Mouse (Mus musculus) colon, adult 2 months (tissue): ENCODE results near the gene Ppp1r3e. TPM values are rescaled to one million over a fixed set of nuclear protein-coding genes. Genes with fewer than 3 reads are reported as not detected.

Experiments
- polyA plus RNA-seq: library from polyadenylated mRNA; depleted of rRNA; stranded (reverse); fragments of >200 nt; gene quantifications from 2 replicates; pipeline ENCODE4 v1.2.3, GENCODE M21; 2012; rRNA removed

Gene Ppp1r3e
- polyA plus RNA-seq: 19.1 and 22.7 TPM in 2 replicates

DNA sequence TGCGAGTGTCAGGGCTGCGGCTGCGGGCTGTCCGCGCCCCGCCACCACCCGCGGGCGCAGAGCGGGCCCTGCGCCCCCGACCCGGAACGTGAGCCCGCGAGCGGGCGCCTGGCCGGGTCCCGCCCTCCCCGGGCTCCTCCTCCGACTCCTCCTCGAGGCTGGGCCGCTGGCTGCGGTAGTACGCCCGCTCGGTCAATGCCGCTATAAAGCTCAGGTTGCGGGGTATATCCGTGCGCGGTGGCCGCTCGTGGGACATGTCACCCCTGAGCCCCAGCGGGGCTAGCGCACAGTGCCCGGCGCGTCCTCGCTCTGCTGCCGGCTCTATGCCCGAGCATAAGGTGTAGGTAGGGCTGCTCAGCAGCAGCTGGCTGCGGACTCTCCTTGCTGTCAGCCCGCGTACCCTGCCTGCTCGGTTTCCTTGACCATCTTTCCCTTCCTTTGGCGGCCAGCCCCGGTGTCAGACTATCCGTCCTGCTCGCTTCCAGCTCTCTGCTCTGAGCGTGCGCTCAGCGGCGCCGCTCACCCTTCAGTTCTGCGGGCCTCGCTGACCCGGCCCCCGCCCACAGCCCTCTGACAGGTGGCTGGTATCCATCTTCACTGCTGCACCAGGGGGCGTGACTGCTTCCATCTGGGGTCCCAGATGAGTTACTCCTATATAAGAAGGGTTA, at the start of gene Ppp1r3e:
TSS of gene Ppp1r3e (minus strand) at position 503 of the 668 bp plus-strand sequence.

DNA sequence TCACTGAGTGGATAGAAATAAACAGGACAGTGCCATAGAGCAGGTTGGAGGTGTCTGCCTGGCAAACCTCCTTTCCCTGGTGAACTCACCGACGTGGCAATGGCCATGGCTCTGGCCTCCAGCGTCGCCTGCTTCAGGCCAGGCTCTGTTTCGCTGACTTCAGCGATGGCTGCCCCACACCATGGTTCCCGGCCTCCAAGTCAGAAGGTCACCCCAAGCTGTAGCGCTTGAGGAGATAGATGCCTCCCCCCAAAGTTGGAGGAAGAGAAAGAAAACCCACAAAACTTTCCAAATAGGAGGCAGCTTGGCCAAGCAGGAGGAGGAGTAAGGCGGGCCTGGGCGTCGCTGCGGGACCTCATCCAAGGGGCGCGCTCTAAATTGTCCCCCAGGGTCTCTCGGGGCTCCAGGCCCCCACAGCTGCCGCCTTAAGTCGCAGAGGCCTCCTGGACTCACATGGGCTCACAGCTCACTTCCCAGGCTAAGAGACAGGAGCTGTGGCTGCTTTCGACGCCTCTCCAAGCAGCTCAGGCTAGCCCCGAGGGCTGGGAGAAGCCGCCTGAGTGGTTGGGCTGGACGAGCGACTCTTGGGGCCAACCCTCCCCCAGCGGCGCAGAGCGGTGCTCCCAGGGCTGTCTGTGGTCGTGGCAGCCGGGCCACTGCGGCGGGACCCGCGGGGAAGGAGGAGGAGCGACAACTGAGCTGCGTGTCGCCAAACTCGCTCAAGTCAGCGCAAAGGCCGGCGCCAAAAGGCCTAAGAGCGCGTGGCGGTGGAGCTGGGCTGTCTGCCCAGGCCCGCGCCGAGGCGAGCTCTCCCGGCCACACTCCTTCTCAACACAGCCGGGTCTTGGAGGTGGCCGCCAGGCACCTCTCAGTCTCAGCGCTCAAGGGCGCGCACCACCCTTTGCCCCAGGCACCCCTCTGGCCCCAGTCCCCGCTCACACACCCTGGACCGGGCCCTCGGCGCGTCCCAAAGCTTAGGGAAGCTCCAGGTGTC, 48.3 kb upstream of the Ppp1r3e start, which contains the start of gene Efs:
TSS of gene Efs (minus strand) at position 778 of the 994 bp plus-strand sequence.

DNA sequence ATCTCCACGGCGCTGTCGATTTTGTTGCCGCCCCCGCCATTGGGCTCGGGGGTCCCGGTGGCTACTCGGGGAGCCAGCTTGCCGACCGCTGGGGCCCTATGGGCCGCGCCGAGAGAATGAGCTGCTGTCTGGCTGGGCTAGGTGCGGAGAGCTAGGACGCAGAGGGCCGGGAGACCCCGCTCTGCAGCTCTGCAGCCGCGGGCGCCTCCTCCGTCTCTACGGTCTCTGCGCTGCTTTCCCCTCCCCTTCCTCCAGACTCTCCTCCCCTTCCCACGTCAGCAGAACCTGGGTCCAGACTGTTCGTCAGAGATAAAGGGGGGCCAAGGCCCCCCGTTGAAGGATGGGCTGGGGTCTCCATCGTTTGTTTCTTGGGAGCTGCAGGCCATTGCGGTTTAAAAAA, 35.5 kb upstream of the Ppp1r3e start, which contains the start of gene Slc22a17:
TSS of gene Slc22a17 (minus strand) at position 247 of the 400 bp plus-strand sequence.

DNA sequence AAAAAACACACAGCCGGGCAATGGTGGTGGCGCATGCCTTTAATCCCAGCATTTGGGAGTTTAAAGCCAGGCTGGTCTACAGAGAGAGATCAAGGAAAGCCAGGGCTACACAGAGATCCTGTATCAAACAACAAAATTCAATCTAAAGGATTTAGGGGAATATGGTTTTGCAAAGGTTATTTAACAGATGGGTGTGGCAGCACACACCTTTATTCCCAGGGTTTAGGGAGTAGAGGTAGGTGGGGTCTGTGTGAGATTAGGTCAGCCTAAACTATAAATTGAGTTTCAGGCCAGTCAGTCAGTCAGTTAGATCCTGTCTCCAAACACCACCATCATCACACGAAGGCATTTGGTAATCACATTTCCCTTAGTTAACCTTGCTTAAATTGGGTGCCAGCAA, 14.8 kb upstream of the Ppp1r3e start, which contains the start of gene Pabpn1:
TSS of gene Pabpn1 (plus strand) at position 301 of the 400 bp plus-strand sequence.

DNA sequence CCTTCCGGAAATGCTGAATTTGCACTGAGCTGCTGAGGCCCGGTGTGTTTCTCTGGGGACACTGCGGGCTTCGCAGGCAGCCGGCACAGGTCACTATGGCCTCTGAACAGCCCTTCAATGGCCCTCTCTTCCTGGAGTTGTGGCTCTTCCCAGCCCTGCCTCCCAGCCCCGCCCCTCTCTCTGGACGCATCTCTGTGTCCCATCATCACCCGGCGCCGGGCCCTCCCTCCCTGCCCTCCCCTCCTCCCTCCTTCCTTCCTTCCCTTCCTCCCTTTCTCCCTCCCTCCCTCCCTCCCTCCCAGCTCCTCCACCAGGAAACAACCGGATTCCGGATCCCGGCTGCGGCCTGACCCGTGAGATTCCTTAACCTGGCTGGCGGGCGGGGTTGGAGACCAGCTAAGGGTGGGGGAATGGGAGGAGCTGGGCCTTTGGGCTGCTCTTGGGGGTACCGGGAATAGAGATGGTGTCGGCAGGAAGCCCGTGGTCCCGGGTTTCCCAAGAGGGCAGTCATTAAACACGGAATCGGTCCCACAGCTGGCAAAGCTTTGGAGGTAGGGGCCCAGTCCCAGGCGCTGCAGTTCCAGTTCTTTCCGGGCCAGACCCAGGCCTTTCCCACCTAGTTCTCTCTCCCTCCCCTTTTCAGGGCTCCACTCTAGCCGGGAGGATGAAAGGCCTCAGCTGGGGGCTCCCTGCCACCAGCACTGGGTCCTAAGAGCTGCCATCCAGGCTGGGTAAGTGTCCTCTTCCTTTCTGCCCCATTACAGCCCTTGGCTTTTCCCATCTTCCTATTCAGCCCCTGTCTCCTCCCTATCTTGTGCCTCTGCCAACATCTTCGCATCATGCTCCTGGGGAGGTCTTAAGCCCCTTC, 6.0 kb upstream of the Ppp1r3e start, which contains the start of the genes Bcl2l2 and Gm20521:
TSS of gene Bcl2l2 (plus strand) at position 224 of the 868 bp plus-strand sequence.
TSS of gene Gm20521 (plus strand) at position 288 of the 868 bp plus-strand sequence.

DNA sequence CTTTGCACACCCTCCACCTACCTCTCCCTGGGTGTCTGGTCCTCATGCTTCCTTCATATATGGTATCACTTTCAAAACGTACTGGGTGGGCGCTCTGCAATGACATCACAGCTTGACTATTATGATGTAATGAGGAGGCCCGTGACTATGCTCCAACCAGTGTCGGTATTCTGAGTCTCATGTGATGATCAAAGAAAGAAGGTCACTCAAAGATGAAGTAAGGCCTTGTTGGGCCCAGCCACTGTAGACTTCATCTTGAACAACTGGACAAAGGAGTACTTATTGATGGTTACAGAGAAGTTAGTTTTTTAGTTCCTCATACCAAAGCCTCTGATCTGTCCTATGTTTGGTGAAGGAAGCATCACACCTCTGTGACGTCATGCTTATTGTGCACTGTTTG, 6.5 kb downstream of the Ppp1r3e start, which contains the start of gene Homez:
TSS of gene Homez (minus strand) at position 101 of the 400 bp plus-strand sequence.

Other genes starting within 250 kb of the Ppp1r3e start
- not detected in 2 replicates for gene Gm17606, start 236.6 kb downstream of the Ppp1r3e start, polyA plus RNA-seq
- 6.4 and 7.6 TPM in 2 replicates for gene Cdh24, start 236.2 kb downstream of the Ppp1r3e start, polyA plus RNA-seq
- 35.0 and 51.2 TPM in 2 replicates for gene 1700123O20Rik, start 191.3 kb downstream of the Ppp1r3e start, polyA plus RNA-seq
- 88.5 and 92.0 TPM in 2 replicates for gene Acin1, start 190.6 kb downstream of the Ppp1r3e start, polyA plus RNA-seq
- 0.06 TPM in 1 of 2 replicates, not detected in the other for gene Gm29776, start 178.7 kb downstream of the Ppp1r3e start, polyA plus RNA-seq
- gene Cebpe, start 165.4 kb downstream of the Ppp1r3e start, polyA plus RNA-seq: 0.32 and 0.94 TPM in 2 replicates
- 7.8 and 8.6 TPM in 2 replicates for gene Slc7a8, start 95.6 kb downstream of the Ppp1r3e start, polyA plus RNA-seq
- not detected in 2 replicates for gene Rnf212b, start 63.4 kb downstream of the Ppp1r3e start, polyA plus RNA-seq
- gene Homez, start 6.6 kb downstream of the Ppp1r3e start, polyA plus RNA-seq: 2.2 and 4.0 TPM in 2 replicates
- gene Bcl2l2, start 5.8 kb upstream of the Ppp1r3e start, polyA plus RNA-seq: 57.4 and 72.3 TPM in 2 replicates
- 10.2 and 19.3 TPM in 2 replicates for gene Gm20521, start 5.9 kb upstream of the Ppp1r3e start, polyA plus RNA-seq
- gene Pabpn1, start 14.9 kb upstream of the Ppp1r3e start, polyA plus RNA-seq: 56.7 and 65.4 TPM in 2 replicates
- gene Slc22a17, start 35.6 kb upstream of the Ppp1r3e start, polyA plus RNA-seq: 30.7 and 38.2 TPM in 2 replicates
- gene Efs, start 48.6 kb upstream of the Ppp1r3e start, polyA plus RNA-seq: 13.0 and 13.8 TPM in 2 replicates
- gene Il25, start 55.1 kb upstream of the Ppp1r3e start, polyA plus RNA-seq: 0.67 and 0.92 TPM in 2 replicates
- gene Cmtm5, start 58.7 kb upstream of the Ppp1r3e start, polyA plus RNA-seq: 2.8 and 3.5 TPM in 2 replicates
- gene Myh6, start 89.4 kb upstream of the Ppp1r3e start, polyA plus RNA-seq: 0.06 TPM in 1 of 2 replicates, not detected in the other
- gene Gm17428, start 99.4 kb upstream of the Ppp1r3e start, polyA plus RNA-seq: not detected in 2 replicates
- 0.05 and 0.32 TPM in 2 replicates for gene Myh7, start 117.1 kb upstream of the Ppp1r3e start, polyA plus RNA-seq
- gene Ngdn, start 137.9 kb upstream of the Ppp1r3e start, polyA plus RNA-seq: 9.1 and 11.1 TPM in 2 replicates
- 2.0 and 2.7 TPM in 2 replicates for gene Zfhx2, start 214.8 kb upstream of the Ppp1r3e start, polyA plus RNA-seq
- 5.6 and 6.1 TPM in 2 replicates for gene Thtpa, start 217.2 kb upstream of the Ppp1r3e start, polyA plus RNA-seq
- gene Ap1g2, start 229.0 kb upstream of the Ppp1r3e start, polyA plus RNA-seq: 65.8 and 73.0 TPM in 2 replicates
- 5.5 and 7.1 TPM in 2 replicates for gene Jph4, start 239.4 kb upstream of the Ppp1r3e start, polyA plus RNA-seq